In the genomic region with DNA sequence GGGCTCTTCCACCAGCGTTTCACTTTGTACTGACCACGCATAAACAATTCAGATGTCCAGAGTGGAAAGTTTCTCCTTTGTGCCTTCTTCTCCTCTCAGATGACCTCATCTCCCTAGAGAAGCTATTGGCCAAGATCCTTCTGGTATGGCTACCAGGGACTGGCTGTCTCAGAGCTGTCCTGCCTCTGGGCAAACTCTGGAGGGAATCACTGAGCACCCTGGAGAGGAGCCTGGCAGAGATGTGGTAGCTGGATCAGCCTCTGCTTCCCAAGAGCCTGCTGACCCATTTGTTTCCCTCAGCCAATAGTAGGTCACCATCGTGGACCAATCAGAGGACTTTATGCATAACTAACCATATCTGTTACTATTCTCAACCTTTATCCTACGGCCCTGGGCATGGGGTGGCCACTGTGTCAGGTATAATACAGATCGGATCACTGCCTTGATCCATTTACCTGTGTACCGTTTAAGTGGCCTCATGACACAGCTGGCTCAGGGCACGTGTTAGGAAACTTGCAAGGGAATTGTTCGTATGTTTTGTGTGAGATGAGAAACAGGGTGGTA, we compare ENCODE assay signal across 17 mouse cellular contexts. TPM values are rescaled to one million over a fixed set of nuclear protein-coding genes. Genes with fewer than 3 reads are reported as not detected.
DNase-seq lines count a peak whose midpoint lies in the region.
"Had no signal": no experiment of that assay in that cellular context is flagged by ENCODE, and none has a peak within 500 bp of the region (broad histone marks: within the 10 kb centered on the region; RNA-seq: fewer than 3 reads in every experiment).

No protein-coding gene starts in this region.

- peak; percentile 72 for DNase-seq in adrenal gland, postnatal 10 days
- no peak for DNase-seq in adrenal gland, postnatal 25 days
- peak; percentile 14 for DNase-seq in gastrocnemius, adult 18-20 months (ENCODE audit: low spot score)
- no peak for DNase-seq in gastrocnemius, postnatal 4 days (ENCODE audit: low spot score in 2 of 2)
- DNase-seq in retina, adult 2 months (ENCODE audit: low read depth, low spot score) = peak; percentile 54
- DNase-seq in retina, postnatal 1 day = no peak
- no peak for DNase-seq in Muller cell, postnatal 12 days (ENCODE audit: inconsistent ontology term)
- DNase-seq: cerebellum, adult 18-20 months; cerebellum, adult 9-10 months; cerebellum, postnatal 14 days; gastrocnemius, adult 2 months; gastrocnemius, postnatal 14 days; kidney, adult 8-10 months had no signal

RNA-seq across cellular contexts. Expression of a gene that starts 26.4 kb away (rescaled TPM):
- not detected for total RNA-seq in adrenal gland, postnatal 10 days (2021)
- total RNA-seq in adrenal gland, postnatal 25 days (2021) = not detected in 2 replicates
- not detected for total RNA-seq in gastrocnemius, adult 18-20 months (2021)
- total RNA-seq in gastrocnemius, postnatal 4 days (2021) = not detected
- total RNA-seq: gastrocnemius, adult 2 months; gastrocnemius, postnatal 14 days; heart, adult 2 months; heart, postnatal 25 days; hematopoietic stem cell, adult 5-6 weeks; MEL had no signal

RNA-seq across cellular contexts. Expression of a gene that starts 41.0 kb away (rescaled TPM):
- under 1 TPM in 1 of 2 experiments, not detected in 1; 0.51 TPM for total RNA-seq in adrenal gland, postnatal 10 days (2021)
- total RNA-seq in adrenal gland, postnatal 25 days (2021) = not detected in 2 replicates
- total RNA-seq in gastrocnemius, adult 18-20 months (2021) = not detected
- total RNA-seq in gastrocnemius, postnatal 4 days (2021) = not detected
- total RNA-seq: gastrocnemius, adult 2 months; gastrocnemius, postnatal 14 days; heart, adult 2 months; heart, postnatal 25 days; hematopoietic stem cell, adult 5-6 weeks; MEL had no signal

RNA-seq across cellular contexts. Expression of a gene that starts 45.6 kb away (rescaled TPM):
- total RNA-seq in adrenal gland, postnatal 10 days (2021) = 10 to 100 TPM; 12.9 to 14.2 TPM
- 5.6 and 15.8 TPM in 2 replicates for total RNA-seq in adrenal gland, postnatal 25 days (2021)
- total RNA-seq in gastrocnemius, adult 18-20 months (2021) = 1 to 10 TPM; 1.6 to 1.7 TPM
- total RNA-seq in gastrocnemius, postnatal 4 days (2021) = 1 to 10 TPM; 5.9 to 6.8 TPM

Comparison
In these comparisons a context has a peak if more than half of its experiments do, and no peak if none do; other contexts are left out.
1. DNase-seq: peak in adrenal gland, postnatal 10 days (single experiment), gastrocnemius, adult 18-20 months (single experiment) and retina, adult 2 months (single experiment); none in adrenal gland, postnatal 25 days (single experiment), gastrocnemius, postnatal 4 days (0 of 2), retina, postnatal 1 day (single experiment) and Muller cell, postnatal 12 days (single experiment).